Mouse (Mus musculus): Measurements from ENCODE around the gene Gzf1. TPM values are rescaled to one million over a fixed set of nuclear protein-coding genes. Genes with fewer than 3 reads are reported as not detected.

The Gzf1 gene
- 22.5 TPM for polyA plus RNA-seq (2017; shearing (Covaris generic))

DNA sequence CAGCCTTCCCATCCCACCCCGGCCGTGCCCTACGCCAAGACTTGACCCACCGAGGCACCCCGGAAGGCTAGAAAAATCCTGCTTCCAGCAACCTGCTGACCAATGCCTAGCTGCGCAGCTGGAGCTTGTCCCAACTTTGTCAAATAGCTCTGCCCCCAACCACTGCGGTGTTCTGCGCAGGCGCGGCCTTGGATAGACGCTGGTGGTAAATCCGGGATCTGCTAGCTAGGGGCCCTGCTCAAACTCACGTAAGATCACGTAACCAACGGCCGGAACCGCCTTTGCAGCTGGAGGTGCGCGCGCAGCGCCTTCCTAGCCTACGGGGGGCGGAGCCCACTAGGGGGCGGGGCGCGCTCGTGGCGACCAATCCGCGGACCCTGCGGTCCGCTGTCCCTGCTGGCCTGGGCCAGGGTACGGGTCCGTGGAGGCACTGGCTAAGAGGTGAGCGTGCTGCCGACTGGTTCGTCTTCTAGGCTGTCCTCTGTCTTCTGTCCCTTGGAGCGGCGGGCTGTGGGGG lies at the start of gene Gzf1:
Gene Gzf1, plus strand, starts transcription at position 249 of the 517 bp plus-strand sequence.

DNA sequence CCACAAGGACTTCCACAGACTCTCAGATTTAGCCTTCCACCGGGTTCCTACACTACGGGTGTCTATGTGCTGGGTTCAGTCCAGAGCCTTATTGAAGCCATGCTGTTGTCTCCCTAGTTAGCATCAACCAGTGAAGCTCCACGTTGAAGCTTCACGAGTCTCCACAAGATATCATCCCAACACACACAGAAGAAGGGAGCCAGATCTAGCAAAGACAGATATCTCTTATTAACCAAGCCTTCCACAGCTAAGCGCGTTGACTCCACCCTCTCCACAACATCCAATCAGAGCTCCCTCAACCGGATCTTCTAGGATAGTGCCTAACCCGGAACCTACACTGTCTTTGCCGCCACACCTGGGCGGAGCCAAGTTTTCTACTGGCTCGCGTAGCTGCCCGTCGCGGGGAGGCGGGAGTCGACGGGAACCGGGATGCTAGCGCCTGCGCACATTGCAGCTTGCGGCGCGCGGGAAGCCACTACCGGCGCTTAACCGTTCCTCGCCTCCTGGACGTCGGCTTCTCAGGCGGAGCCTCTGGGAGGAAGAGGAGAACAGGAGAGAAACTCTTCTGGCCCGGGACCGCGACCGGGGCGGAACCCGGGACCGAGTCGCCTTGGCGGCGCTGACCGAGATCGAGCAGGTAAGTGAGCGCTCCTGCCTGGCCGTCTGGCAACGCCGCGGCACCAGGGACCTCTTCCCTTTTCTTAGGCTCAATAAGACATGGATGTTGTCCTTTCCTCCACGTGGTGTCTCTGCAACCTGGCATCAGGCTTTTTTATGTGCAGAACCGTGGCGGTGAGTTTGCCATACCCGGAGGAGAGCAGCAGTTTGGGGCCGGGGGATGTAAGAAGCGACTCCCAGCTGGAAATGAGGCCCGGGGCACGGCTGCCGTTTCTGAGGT lies 8.4 kb upstream of the Gzf1 start, which contains the start of gene Nxt1:
Gene Nxt1, plus strand, starts transcription at position 403 of the 898 bp plus-strand sequence.

DNA sequence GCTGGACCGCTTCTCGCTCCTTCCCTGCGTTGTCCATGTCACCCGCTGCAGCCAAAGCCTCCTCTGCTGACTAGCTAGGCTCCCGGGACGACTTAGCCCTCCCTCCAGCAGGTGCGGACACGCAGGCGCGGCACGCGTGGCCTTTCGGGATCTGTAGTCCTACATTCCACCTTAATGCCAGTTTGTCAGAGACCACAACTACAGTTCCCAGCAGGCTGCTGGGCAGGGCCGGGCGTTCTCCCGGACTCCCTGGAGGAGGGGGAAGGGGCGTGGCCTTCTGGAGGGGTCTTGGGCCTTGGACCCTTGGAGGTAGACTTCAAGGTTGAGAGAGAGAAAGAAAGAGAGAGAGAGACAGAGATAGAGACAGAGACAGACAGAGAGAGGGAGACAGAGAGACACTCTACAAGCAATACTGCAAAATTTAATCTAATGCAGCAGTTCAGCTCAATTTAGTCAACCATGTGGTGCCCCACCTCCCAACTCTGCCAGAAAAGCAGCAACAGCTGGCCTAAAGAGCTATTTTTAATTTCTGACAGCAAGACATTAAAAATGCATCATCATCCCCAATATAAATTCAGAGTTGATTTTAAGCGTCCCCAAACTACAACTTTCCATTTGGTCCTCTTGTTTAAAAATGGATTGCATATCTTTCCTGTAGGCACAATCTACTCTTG lies 51.6 kb downstream of the Gzf1 start, which contains the start of gene Napb:
Gene Napb, minus strand, starts transcription at position 141 of the 674 bp plus-strand sequence.

Other genes starting within 250 kb of the Gzf1 start
- gene Cd93, start 237.5 kb upstream of the Gzf1 start, polyA plus RNA-seq (2017; shearing (Covaris generic)), result 0.06 TPM
- 69.5 TPM for gene Nxt1, start 8.4 kb upstream of the Gzf1 start, polyA plus RNA-seq (2017; shearing (Covaris generic))
- 2.0 TPM for gene Napb, start 51.4 kb downstream of the Gzf1 start, polyA plus RNA-seq (2017; shearing (Covaris generic))
- not detected for gene Cstl1, start 69.3 kb downstream of the Gzf1 start, polyA plus RNA-seq (2017; shearing (Covaris generic))
- not detected for gene Cst11, start 90.5 kb downstream of the Gzf1 start, polyA plus RNA-seq (2017; shearing (Covaris generic))
- not detected for gene 8030411F24Rik, start 101.0 kb downstream of the Gzf1 start, polyA plus RNA-seq (2017; shearing (Covaris generic))
- gene Cst12, start 108.3 kb downstream of the Gzf1 start, polyA plus RNA-seq (2017; shearing (Covaris generic)), result not detected
- not detected for gene Cst8, start 117.8 kb downstream of the Gzf1 start, polyA plus RNA-seq (2017; shearing (Covaris generic))
- not detected for gene Cst13, start 139.1 kb downstream of the Gzf1 start, polyA plus RNA-seq (2017; shearing (Covaris generic))
- gene Cst9, start 154.1 kb downstream of the Gzf1 start, polyA plus RNA-seq (2017; shearing (Covaris generic)), result not detected
- gene 9230104L09Rik, start 184.0 kb downstream of the Gzf1 start, polyA plus RNA-seq (2017; shearing (Covaris generic)), result not detected
- gene Cst3, start 194.7 kb downstream of the Gzf1 start, polyA plus RNA-seq (2017; shearing (Covaris generic)), result 166 TPM